Mouse (Mus musculus): ENCODE data around the gene Gm10447. TPM values are rescaled to one million over a fixed set of nuclear protein-coding genes. Genes with fewer than 3 reads are reported as not detected.

Gm10447 gene
- polyA plus RNA-seq, 1 experiment from 2014 or later = 0.13 TPM

DNA sequence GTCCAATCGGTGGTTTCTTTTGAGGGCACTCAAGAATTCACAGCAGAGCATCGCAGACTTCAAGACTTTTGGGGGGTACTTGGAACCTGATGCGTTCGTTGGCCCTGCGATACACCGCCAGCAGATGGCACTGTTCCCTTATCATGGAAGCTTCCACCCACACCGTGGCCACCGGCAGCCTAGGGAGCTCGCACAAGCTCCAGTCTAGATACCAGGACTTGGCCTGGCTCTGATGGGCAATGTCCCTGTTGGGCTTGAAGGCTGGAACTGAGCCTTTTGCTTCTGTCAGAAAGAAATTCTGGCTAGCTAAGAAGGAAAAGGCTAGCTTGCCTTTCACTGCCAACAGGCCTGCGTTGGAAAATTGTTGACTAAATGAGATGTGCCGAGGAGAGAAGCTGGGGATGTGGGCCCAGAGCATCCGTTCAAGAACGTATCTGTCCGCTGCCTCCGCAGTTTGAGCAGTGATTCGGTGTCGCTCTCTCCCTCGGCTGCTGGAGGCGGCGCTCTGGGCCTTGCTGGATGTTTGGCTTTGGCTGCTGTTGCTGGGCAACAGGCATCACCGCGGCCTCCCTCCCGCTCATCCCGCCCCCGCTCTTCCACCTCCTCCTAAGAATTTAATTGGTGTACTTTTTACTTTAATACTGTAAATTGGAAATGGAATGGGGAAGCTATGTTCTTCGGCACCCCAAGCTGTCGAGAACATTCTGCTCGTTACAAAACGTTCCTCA is 13.2 kb upstream of the Gm10447 start, which contains the start of gene Gm9837:
Gm9837 (minus strand) TSS at position 512 of the 728 bp plus-strand sequence.
- no peaks in the 10 kb centered on the region for H3K9me3 ChIP-seq (ENCODE audit: control insufficient read depth, low read depth, low read length)
- H3K4me3 ChIP-seq (ENCODE audit: low read depth, low read length) = peak within 1 kb of the TSS; percentile 16
- H3K9ac ChIP-seq (replicated peaks; ENCODE audit: low read depth, low read length) = no peak within 1 kb of the TSS
- peaks cover 16% of the 10 kb centered on the region; the same call in 1 of the 2 replicates for H3K4me1 ChIP-seq (ENCODE audit: control insufficient read depth, insufficient read depth, low read length)
- no peak within 1 kb of the TSS for H3K27ac ChIP-seq (ENCODE audit: low read length)
- ATAC-seq (ENCODE audit: insufficient number of reproducible peaks, insufficient read depth, low FRiP score, low read depth) = peak; percentile 47; the same call in 1 of the 2 replicates
- H3K27me3 ChIP-seq (ENCODE audit: control insufficient read depth, insufficient read depth, low read length) = peaks cover 23% of the 10 kb centered on the region
- H3K36me3 ChIP-seq (ENCODE audit: control insufficient read depth, insufficient read depth, low read length) = no peaks in the 10 kb centered on the region
- 4% methylated on average over 29 of the region's 29 CpGs for WGBS
- peak within 1 kb of the TSS; percentile 42 for H3K4me2 ChIP-seq (replicated peaks; ENCODE audit: low read depth, low read length)

- Histone ChIP-seq H3K4me1 (ENCODE audit: control insufficient read depth, insufficient read depth, low read length) (peaks cover 16% of the 10 kb centered on the region; the same call in 1 of the 2 replicates), H3K4me2 (replicated peaks; ENCODE audit: low read depth, low read length) (peak overlapping the region; percentile 42; the same call in 1 of the 2 replicates), H3K27me3 (ENCODE audit: control insufficient read depth, insufficient read depth, low read length) (peaks cover 23% of the 10 kb centered on the region; the same call in 1 of the 2 replicates), H3K9me3 (ENCODE audit: control insufficient read depth, low read depth, low read length) (peaks cover 2% of the 10 kb centered on the region; the same call in 1 of the 2 replicates), H3K36me3 (ENCODE audit: control insufficient read depth, insufficient read depth, low read length) (no peaks in the 10 kb centered on the region), H3K4me3 (ENCODE audit: low read depth, low read length) (no peak overlapping the region), H3K9ac (replicated peaks; ENCODE audit: low read depth, low read length) (no peak overlapping the region), H3K27ac (ENCODE audit: low read length) (no peak overlapping the region)
- WGBS = 45% methylated on average over 16 of the region's 16 CpGs
- ATAC-seq (ENCODE audit: insufficient number of reproducible peaks, insufficient read depth, low FRiP score, low read depth) = no peak
Observed at GRCm38 (mm10) chr11:53469294-53469967, 12.5 kb upstream of the Gm10447 start.

DNA sequence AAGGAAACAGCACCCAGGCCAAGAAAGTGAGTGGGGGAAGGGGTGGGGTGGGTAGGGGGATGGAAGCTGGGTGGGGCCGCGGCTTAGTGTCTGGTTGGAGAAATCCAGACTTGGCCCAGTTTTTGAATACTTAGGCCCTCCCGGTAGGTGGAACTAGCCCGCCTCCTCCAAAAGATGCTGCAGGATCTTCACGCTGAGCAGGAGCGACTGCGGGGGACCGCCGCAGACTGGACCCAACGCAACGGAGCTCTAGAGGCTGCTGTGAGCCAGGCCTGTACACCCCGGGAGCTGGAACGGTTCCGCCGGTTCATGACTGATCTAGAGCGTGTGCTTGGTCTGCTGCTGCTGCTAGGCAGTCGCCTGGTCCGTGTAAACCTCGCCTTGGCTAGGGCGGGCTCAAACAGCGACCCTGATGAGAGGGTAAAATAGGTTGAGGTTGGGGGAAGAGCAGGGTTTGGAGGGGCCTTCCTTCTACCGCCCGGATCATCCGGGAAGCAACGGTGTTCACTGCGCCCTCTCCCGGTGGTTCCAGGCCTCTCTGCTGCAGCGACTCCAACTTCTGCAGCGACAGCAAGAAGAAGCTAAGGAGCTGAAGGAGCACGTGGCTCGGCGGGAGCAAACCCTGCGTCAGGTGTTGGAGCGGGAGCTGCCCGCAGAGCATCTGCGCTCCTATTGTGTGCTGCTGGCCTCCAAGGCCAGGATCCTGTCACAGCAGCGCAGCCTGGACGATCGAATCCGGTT is 9.5 kb upstream of the Gm10447 start:
- no peak overlapping the region for H3K27ac ChIP-seq (ENCODE audit: low read length)
- ATAC-seq (ENCODE audit: insufficient number of reproducible peaks, insufficient read depth, low FRiP score, low read depth) = peak; percentile 50; the same call in 1 of the 2 replicates
- H3K4me3 ChIP-seq (ENCODE audit: low read depth, low read length) = peak overlapping the region; percentile 31
- peaks cover 3% of the 10 kb centered on the region; the same call in 1 of the 2 replicates for H3K9me3 ChIP-seq (ENCODE audit: control insufficient read depth, low read depth, low read length)
- H3K36me3 ChIP-seq (ENCODE audit: control insufficient read depth, insufficient read depth, low read length) = no peaks in the 10 kb centered on the region
- peak overlapping the region; percentile 49 for H3K4me2 ChIP-seq (replicated peaks; ENCODE audit: low read depth, low read length)
- H3K9ac ChIP-seq (replicated peaks; ENCODE audit: low read depth, low read length) = 0 out of 2 replicates have a peak overlapping the region, but pooled peaks have one; percentile 30
- H3K27me3 ChIP-seq (ENCODE audit: control insufficient read depth, insufficient read depth, low read length) = peaks cover 44% of the 10 kb centered on the region
- WGBS = 7% methylated on average over 40 of the region's 40 CpGs
- H3K4me1 ChIP-seq (ENCODE audit: control insufficient read depth, insufficient read depth, low read length) = peaks cover 21% of the 10 kb centered on the region

- ATAC-seq (ENCODE audit: insufficient number of reproducible peaks, insufficient read depth, low FRiP score, low read depth) = no peak
- Histone ChIP-seq H3K9ac (replicated peaks; ENCODE audit: low read depth, low read length) (peak overlapping the region; percentile 30; the same call in 1 of the 2 replicates), H3K4me3 (ENCODE audit: low read depth, low read length) (peak overlapping the region; percentile 38), H3K9me3 (ENCODE audit: control insufficient read depth, low read depth, low read length) (peaks cover 3% of the 10 kb centered on the region; the same call in 1 of the 2 replicates), H3K4me1 (ENCODE audit: control insufficient read depth, insufficient read depth, low read length) (peaks cover 13% of the 10 kb centered on the region), H3K36me3 (ENCODE audit: control insufficient read depth, insufficient read depth, low read length) (no peaks in the 10 kb centered on the region), H3K27me3 (ENCODE audit: control insufficient read depth, insufficient read depth, low read length) (peaks cover 30% of the 10 kb centered on the region), H3K4me2 (replicated peaks; ENCODE audit: low read depth, low read length) (peak overlapping the region; percentile 86), H3K27ac (ENCODE audit: low read length) (no peak overlapping the region)
- WGBS = 6% methylated on average over 55 of the region's 55 CpGs
Observed at GRCm38 (mm10) chr11:53463551-53464424, 6.9 kb upstream of the Gm10447 start.

GRCm38 (mm10) chr11:53461727-53462126 is 4.8 kb upstream of the Gm10447 start:
- no peaks in the 10 kb centered on the region for H3K36me3 ChIP-seq (ENCODE audit: control insufficient read depth, insufficient read depth, low read length)
- 33% methylated on average over 5 of the region's 5 CpGs for WGBS
- peaks cover 28% of the 10 kb centered on the region for H3K27me3 ChIP-seq (ENCODE audit: control insufficient read depth, insufficient read depth, low read length)
- H3K4me1 ChIP-seq (ENCODE audit: control insufficient read depth, insufficient read depth, low read length) = peaks cover 11% of the 10 kb centered on the region
- no peak overlapping the region for H3K9ac ChIP-seq (replicated peaks; ENCODE audit: low read depth, low read length)
- peaks cover 3% of the 10 kb centered on the region; the same call in 1 of the 2 replicates for H3K9me3 ChIP-seq (ENCODE audit: control insufficient read depth, low read depth, low read length)
- no peak for ATAC-seq (ENCODE audit: insufficient number of reproducible peaks, insufficient read depth, low FRiP score, low read depth)
- H3K27ac ChIP-seq (ENCODE audit: low read length) = no peak overlapping the region
- H3K4me3 ChIP-seq (ENCODE audit: low read depth, low read length) = no peak overlapping the region
- H3K4me2 ChIP-seq (replicated peaks; ENCODE audit: low read depth, low read length) = no peak overlapping the region

DNA sequence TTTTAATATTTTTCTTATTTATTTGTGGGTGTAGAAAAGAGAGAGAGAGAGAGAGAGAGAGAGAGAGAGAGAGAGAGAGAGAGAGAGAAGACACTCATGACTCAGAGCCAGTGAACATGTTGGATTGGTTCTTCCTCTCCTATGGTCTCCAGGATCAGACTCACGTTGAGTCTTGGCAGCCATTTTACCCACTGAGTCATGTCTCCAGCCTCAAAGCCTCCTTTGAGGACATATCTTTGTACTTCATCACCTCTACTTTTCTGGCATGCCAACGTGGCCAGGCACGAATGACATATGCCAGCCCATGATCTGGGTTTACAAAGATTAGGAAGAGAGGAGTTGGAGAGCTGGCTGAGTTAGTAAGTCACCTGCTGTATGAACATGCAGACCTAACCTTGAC is 3.3 kb upstream of the Gm10447 start:
- Histone ChIP-seq H3K27ac (ENCODE audit: low read length) (no peak overlapping the region), H3K9me3 (ENCODE audit: control insufficient read depth, low read depth, low read length) (peaks cover 3% of the 10 kb centered on the region; the same call in 1 of the 2 replicates), H3K36me3 (ENCODE audit: control insufficient read depth, insufficient read depth, low read length) (no peaks in the 10 kb centered on the region), H3K27me3 (ENCODE audit: control insufficient read depth, insufficient read depth, low read length) (peaks cover 27% of the 10 kb centered on the region), H3K4me2 (replicated peaks; ENCODE audit: low read depth, low read length) (no peak overlapping the region), H3K9ac (replicated peaks; ENCODE audit: low read depth, low read length) (no peak overlapping the region), H3K4me1 (ENCODE audit: control insufficient read depth, insufficient read depth, low read length) (peaks cover 5% of the 10 kb centered on the region; the same call in 1 of the 2 replicates), H3K4me3 (ENCODE audit: low read depth, low read length) (no peak overlapping the region)
- WGBS = 80% methylated on average over 3 of the region's 3 CpGs
- ATAC-seq (ENCODE audit: insufficient number of reproducible peaks, insufficient read depth, low FRiP score, low read depth) = no peak

DNA sequence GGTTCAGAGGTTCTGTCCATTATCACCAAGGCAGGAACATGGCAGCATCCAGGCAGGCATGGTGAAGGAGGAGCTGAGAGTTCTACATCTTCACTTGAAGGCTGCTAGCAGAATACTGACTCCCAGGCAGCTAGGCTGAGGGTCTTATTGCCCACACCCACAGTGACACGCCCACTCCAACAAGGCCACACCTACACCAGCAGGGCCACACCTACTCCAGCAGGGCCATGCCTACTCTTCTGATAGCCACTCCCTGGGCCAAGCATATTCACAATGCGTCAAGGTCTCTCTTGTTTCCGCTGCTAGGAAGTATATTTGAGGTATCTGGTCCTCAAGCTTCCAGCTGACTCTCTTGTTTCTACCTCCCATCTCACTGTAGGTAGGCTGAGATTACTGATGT is 2.1 kb upstream of the Gm10447 start:
- Histone ChIP-seq H3K4me1 (ENCODE audit: control insufficient read depth, insufficient read depth, low read length) (peaks cover 5% of the 10 kb centered on the region; the same call in 1 of the 2 replicates), H3K4me3 (ENCODE audit: low read depth, low read length) (no peak overlapping the region), H3K27ac (ENCODE audit: low read length) (no peak overlapping the region), H3K9ac (replicated peaks; ENCODE audit: low read depth, low read length) (no peak overlapping the region), H3K27me3 (ENCODE audit: control insufficient read depth, insufficient read depth, low read length) (peaks cover 17% of the 10 kb centered on the region), H3K36me3 (ENCODE audit: control insufficient read depth, insufficient read depth, low read length) (no peaks in the 10 kb centered on the region), H3K4me2 (replicated peaks; ENCODE audit: low read depth, low read length) (no peak overlapping the region), H3K9me3 (ENCODE audit: control insufficient read depth, low read depth, low read length) (no peaks in the 10 kb centered on the region)
- ATAC-seq (ENCODE audit: insufficient number of reproducible peaks, insufficient read depth, low FRiP score, low read depth) = no peak
- WGBS = 61% methylated on average over 3 of the region's 3 CpGs

Measured in stomach, embryonic 14.5 days (tissue).